Mouse (Mus musculus) heart, adult 2 months (tissue): ENCODE data around the gene Lrrc7.

Experiments
- CTCF ChIP-seq: fragments of 200-600 bp; IDR thresholded peaks from 2 replicates; pipeline ENCODE4 v1.8.1; 2022; ENCODE audit warnings: antibody characterized with exemption, mild to moderate bottlenecking, moderate library complexity
- EP300 ChIP-seq: fragments of 200-500 bp; IDR thresholded peaks from 2 replicates; pipeline ENCODE4 v1.6.1; 2011; ENCODE audit warnings: low read depth, low read length, control low read depth; ENCODE audit not compliant: insufficient read depth
- POLR2A ChIP-seq: fragments of 200-500 bp; IDR thresholded peaks from 2 replicates; pipeline ENCODE4 v1.6.1; 2011; ENCODE audit warnings: mild to moderate bottlenecking, low read depth, low read length, control low read depth; ENCODE audit not compliant: insufficient read depth

- TF ChIP-seq CTCF, result no peak
- no peak for TF ChIP-seq POLR2A
- TF ChIP-seq EP300, result no peak
Measured at GRCm38 (mm10) chr3:158154134-158154533, 407.9 kb downstream of the Lrrc7 start.
